Mouse (Mus musculus) forelimb bud, embryonic 11.5 days (tissue): ENCODE measurements around the gene Olfr1057.
"Not testable (repeated sequence)": the region's sequence is repeated elsewhere in the genome, so short reads cannot be mapped to it uniquely, and the experiment has no call there.

Experiments used
- DNase-seq: peaks from one replicate; pipeline ENCODE4 v3.0.0-alpha.2; 2012; ENCODE audit warnings: low read depth, low spot score

Olfr1057 gene

DNA sequence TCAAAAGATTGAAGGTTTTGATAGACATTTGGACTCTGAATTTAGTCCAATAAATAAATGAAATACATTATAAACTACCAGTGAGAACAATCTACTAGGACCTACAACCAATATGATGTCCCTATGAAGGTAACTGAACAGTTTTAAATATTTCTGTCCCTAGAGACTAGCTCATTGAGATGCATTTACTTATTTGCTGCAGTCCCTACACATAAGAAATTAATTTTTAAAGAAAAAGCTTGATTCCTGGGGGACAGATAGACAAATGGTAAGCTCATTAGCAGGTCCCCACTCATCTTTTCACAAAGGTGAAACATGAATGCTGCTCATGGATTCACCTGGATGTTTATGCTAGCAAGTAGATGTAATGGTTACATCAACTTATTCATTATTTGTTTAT is at the start of gene Olfr1057:
Gene Olfr1057, minus strand, starts transcription at position 101 of the 400 bp plus-strand sequence.
- no peak for DNase-seq

DNA sequence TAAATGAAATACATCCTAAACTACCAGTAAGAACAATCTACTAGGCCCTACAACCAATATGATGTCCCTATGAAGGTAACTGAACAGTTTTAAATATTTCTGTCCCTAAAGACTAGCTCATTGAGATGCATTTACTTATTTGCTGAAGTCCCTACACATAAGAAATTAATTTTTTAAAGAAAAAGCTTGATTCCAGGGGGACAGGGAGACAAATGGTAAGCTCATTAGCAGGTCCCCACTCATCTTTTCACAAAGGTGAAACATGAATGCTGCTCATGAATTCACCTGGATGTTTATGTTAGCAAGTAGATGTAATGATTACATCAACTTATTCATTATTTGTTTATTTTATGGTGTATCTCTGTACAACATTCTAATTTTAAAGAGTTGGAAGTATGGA is 48.5 kb upstream of the Olfr1057 start, which contains the start of gene Olfr1062:
Gene Olfr1062, minus strand, starts transcription at position 101 of the 400 bp plus-strand sequence.
- DNase-seq = not testable (repeated sequence)

DNA sequence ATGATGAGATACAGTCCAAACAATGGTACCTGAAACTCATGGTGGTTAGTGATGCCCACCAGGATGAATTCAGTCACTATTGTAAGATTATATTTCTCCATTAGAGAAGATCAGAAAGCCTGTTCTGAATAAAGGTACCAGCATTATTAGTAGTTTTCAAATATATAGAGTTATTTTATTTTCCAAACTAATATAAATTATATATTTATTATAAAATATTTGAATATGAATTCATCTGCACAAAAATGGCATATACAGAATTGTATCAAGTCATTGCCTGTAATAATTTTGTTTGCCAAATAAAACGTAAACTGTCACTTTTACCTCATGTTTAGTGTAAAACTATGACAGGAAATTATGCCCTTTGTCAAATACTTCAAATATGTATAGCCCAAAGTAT is 35.8 kb upstream of the Olfr1057 start, which contains the start of gene Olfr1061:
Gene Olfr1061, minus strand, starts transcription at position 101 of the 400 bp plus-strand sequence.
- no peak for DNase-seq

DNA sequence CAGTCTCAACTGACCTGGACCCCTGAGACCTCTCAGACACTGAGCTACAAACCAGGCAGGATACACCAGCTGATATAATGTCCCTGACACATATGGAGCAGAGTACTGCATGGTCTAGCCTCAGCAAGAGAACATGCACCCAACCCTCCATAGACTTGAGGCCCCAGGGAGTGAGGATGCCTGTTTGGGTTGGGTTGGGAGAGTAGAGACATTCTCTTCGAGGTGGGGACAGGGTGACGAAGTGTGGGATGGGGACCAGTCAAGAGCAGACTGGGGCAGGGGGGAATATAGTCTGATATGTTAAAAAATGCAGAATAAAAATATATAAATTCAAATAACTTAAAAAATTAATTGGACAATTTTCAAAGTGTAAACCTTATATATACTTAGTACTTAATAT is 16.9 kb upstream of the Olfr1057 start:
- DNase-seq = no peak

DNA sequence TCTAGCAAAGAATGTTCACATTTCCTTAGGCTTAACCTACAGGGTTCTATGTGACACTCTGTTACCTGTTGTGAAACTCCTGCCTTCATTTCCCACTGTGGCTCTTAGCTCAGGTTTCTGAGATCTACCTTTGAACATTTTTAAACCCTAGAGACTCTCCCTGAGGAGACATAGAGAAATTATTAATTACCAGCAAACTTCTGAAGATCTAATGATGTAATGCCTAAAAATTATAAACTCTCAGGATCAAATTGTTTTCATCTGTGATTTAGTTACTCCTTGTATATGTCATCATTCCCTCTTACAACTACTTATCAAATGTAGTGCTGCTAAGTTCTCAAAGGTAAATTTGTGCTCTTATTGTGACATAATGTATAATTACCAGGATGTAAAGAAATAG is 10.3 kb upstream of the Olfr1057 start, which contains the start of gene Olfr1058:
Gene Olfr1058, minus strand, starts transcription at position 101 of the 400 bp plus-strand sequence.
- not testable (repeated sequence) for DNase-seq

DNA sequence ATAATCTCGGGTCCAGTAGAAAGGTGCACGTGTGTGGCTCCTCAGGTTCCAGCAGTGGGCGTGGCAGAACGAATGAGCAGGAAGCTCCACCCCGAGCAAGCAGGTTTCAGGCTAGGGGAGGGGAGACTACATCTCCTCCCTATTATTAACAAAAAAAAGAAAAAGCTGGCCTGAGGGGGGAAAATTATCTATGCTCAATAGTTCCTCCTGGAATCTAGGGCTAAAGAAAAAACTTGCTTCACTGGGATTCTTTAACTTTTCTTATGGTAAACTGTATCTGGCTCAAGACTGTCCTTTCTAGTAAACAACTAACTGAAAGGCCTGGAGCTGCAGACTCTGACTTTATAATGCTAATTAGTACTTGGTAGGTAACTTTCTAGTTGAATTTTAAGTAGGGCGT is 11.9 kb downstream of the Olfr1057 start:
- not testable (repeated sequence) for DNase-seq

DNA sequence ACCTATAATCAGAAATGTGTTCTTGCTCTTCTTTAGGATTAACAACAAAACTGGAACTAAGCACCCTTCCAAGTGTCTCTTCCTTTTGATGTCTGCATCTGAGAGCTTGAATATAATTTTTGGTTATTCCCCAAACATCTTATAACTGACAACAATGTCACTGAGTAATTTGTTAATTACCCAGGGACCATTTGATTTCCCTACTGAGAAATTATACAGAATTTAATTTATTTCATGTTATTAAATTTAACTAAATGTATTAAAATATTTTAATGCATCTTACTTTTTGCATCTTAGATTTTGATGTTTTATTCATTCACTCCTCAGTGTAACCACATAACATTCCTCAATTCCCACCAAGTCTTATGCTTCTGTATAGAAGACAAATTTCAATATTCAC is 15.8 kb downstream of the Olfr1057 start, which contains the start of gene Olfr1056:
Gene Olfr1056, minus strand, starts transcription at position 101 of the 400 bp plus-strand sequence.
- DNase-seq = no peak

DNA sequence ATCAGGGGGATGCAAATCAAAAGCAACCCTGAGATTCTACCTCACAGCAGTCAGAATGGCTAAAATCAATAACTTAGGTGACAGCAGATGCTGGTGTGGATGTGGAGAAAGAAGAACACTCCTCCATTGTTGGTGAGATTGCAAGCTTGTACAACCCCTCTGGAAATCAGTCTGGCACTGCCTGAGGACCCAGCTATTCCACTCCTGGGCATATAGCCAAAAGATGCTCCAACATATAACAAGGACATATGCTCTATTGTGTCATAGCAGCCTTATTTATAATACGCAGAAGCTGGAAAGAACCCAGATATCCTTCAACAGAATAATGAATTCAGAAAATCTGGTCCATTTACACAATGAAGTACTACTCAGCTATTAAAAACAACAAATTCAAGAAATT is 26.4 kb downstream of the Olfr1057 start:
- DNase-seq = not testable (repeated sequence)

DNA sequence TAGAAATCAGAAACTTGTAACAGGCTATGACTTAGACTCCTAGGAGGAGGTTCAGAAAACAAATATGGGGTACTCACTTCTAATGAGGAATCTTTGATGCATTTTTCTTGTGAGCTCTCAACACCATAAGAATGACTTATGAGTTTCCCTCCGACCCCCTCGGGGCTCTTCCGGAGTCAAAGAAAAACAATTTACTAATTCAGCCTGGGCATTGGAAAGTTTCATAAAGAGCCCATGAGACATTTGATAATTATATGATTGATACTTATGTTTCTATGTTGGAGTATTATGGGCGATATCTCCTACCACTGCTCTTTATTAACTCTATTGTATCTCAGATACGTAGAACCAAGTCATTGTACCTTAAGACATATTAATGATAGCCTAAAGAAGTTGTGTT is 28.0 kb downstream of the Olfr1057 start, which contains the start of gene Olfr1055:
Gene Olfr1055, minus strand, starts transcription at position 101 of the 400 bp plus-strand sequence.
- no peak for DNase-seq

DNA sequence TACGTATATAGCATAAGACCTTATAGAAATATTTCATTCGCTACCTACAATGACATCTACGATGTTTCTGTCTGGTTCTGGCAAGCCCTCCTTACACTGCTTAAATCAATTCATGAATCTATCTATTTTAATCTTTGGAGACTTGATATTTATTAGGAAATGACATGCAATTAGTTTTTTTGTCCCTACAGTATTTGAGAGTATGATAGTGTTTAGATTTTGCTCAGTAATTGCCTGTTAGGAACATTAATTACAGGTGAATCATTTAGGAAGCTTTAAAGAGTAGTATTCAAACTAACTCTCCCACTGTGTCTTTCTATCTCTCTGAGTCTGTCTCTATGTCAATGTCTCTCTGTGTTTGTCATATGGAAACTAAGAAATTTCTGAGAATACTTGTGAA is 42.9 kb downstream of the Olfr1057 start, which contains the start of gene Olfr1054:
Gene Olfr1054, minus strand, starts transcription at position 101 of the 400 bp plus-strand sequence.
- DNase-seq = no peak
